Mouse (Mus musculus) small intestine, adult 2 months (tissue): Measurements from ENCODE around the gene Sh3bp4.

Source experiments
- CTCF ChIP-seq: fragments of 200-500 bp; IDR thresholded peaks from 2 replicates; pipeline ENCODE4 v1.5.1; 2012; ENCODE audit warnings: low read depth, mild to moderate bottlenecking, control low read depth, inconsistent platforms, low read length, moderate library complexity, mixed read lengths; ENCODE audit not compliant: insufficient replicate concordance, insufficient read length; ENCODE audit errors: extremely low read depth
- POLR2A ChIP-seq: fragments of 200-500 bp; IDR thresholded peaks from 2 replicates; pipeline ENCODE4 v1.6.1; 2012; ENCODE audit warnings: low read depth, mild to moderate bottlenecking, control low read depth, inconsistent platforms, low read length, moderate library complexity

DNA sequence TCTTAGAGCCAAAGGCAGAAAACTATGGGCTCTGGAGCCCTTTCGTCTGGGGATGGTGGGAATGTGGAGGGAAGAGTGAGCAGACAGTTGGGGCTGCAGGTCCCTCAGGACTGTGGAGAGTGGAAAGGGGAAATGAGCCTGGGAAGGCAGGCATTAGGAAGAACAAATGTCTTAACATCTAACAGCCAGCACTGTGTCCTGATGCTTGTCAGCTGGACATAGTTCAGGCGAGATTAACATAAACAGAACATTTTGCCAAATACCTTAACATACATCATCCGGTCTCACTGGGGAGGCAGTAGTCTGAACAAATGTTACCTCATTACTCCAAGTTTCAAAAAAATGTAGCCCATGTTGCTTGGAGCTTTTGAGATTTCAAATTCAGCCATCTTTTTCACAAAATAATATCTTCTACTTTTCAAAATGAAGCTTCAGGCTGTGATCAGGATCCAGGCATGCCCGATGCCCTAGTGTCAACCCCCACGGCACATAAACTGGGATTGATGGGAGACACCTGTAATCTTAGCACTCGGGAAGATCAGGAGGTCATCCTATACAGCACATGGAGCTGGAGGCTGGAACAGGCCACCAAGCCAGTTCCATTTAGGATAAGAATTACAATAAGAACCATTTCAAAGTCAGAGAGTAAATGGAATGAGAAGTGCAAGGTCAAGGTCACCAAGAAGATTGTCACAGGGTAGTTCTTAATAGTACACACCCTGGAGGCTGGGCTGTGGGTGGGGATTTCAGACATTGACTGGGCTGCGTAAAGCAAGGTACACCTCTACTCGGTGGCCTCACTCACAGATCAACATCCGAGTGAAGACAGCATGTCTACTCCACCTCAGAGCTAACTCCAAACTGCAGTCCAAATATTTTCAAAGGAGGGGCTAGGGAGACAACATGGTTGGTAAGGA is 45.3 kb upstream of the Sh3bp4 start:
- no peak for TF ChIP-seq POLR2A
- TF ChIP-seq CTCF: no peak
